Mouse (Mus musculus): ENCODE data around the gene Ctsh.

GRCm38 (mm10) chr9:90035794-90036193, 18.2 kb upstream of the Ctsh start:
- TF ChIP-seq CTCF (IDR thresholded peaks at IDR 0.05; ENCODE audit: low read depth, low read length) (no peak), POLR2A (IDR thresholded peaks at IDR 0.05; ENCODE audit: borderline replicate concordance, low read depth, low read length) (no peak)

All from bone marrow macrophage, adult 2 months (primary cell).